Mouse (Mus musculus): ENCODE results near the gene Sorbs1. TPM values are rescaled to one million over a fixed set of nuclear protein-coding genes. Genes with fewer than 3 reads are reported as not detected.
A peak's percentile ranks its signal among the peaks of the same experiment; 100 is the strongest.

Gene Sorbs1
- polyA plus RNA-seq, 1 experiment from 2014 or later = 90.6 TPM

GRCm38 (mm10) chr19:40255561-40255960, 258.0 kb downstream of the Sorbs1 start:
- Histone ChIP-seq H3K27me3 (ENCODE audit: control insufficient read depth, insufficient read depth, low read length) (no peaks in the 10 kb centered on the region), H3K4me1 (ENCODE audit: control insufficient read depth, insufficient read depth, low read length) (peaks cover 43% of the 10 kb centered on the region)
- 70% methylated on average over 1 of the region's 1 CpGs for WGBS (ENCODE audit: insufficient replicate concordance)

DNA sequence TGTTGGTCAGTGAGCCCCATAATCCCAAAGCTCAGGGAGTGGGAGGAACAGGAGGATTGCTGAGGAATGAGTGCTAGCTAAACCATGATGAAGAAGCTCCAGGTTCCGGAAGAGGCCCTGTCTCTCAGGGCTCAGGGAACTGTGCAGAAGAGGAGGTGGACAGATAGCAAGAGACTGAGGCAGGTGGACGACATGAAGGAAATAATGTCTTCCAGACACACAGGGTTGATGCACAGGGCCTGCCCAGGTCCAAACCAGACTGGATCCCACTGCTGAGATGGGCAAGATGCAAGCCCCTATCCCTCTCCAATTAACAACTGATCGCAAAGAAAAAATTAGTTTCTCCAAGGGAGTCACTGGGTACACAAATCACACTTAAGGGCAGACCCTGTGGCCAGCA, 258.8 kb downstream of the Sorbs1 start:
- Histone ChIP-seq H3K36me3 (ENCODE audit: control insufficient read depth, insufficient read depth, low read length) (no peaks in the 10 kb centered on the region), H3K4me3 (ENCODE audit: low read depth, low read length) (no peak overlapping the region), H3K9me3 (replicated peaks; ENCODE audit: control insufficient read depth, low read length) (no peaks in the 10 kb centered on the region; the same call in 1 of the 2 replicates), H3K9ac (ENCODE audit: low read depth, low read length) (no peak overlapping the region), H3K4me2 (no peak overlapping the region), H3K4me1 (ENCODE audit: control insufficient read depth, insufficient read depth, low read length) (peaks cover 44% of the 10 kb centered on the region), H3K27me3 (ENCODE audit: control insufficient read depth, insufficient read depth, low read length) (no peaks in the 10 kb centered on the region), H3K27ac (ENCODE audit: low read depth, low read length) (0 out of 2 replicates have a peak overlapping the region, but pooled peaks have one; percentile 70)
- 79% methylated on average over 3 of the region's 3 CpGs for WGBS (ENCODE audit: insufficient replicate concordance)
- no peak for ATAC-seq (replicated peaks; ENCODE audit: insufficient number of reproducible peaks, low FRiP score, low TSS enrichment)

More at GRCm38 (mm10) chr19:40255561-40255960, 258.0 kb downstream of the Sorbs1 start:
- H3K4me3 ChIP-seq (ENCODE audit: low read depth, low read length) = no peak overlapping the region
- no peak overlapping the region for H3K9ac ChIP-seq (ENCODE audit: low read depth, low read length)
- H3K4me2 ChIP-seq = no peak overlapping the region
- H3K36me3 ChIP-seq (ENCODE audit: control insufficient read depth, insufficient read depth, low read length) = no peaks in the 10 kb centered on the region
- H3K27ac ChIP-seq (ENCODE audit: low read depth, low read length) = no peak overlapping the region
- H3K9me3 ChIP-seq (replicated peaks; ENCODE audit: control insufficient read depth, low read length) = no peaks in the 10 kb centered on the region; the same call in 1 of the 2 replicates
- no peak for ATAC-seq (replicated peaks; ENCODE audit: insufficient number of reproducible peaks, low FRiP score, low TSS enrichment)

DNA sequence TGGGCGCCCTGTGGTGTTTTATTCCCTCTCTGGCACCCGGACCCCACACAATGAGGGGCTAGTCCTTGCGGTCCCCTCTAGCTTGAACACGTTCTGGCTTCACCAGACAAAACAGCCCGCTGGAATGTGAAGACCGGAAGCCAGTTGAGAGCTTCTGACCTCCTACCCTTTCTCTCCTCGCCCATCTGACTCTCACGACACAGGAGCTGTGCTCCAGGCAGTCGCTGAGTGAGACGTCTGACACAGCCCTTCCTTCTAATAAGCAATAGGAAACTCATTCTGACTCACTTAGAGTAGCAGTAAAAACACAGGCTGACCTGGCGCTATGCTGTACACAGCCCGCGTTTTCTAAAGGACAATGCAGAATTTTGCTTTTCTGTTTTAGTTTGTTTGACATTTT, 259.8 kb downstream of the Sorbs1 start:
- no peak overlapping the region for H3K4me3 ChIP-seq (ENCODE audit: low read depth, low read length)
- WGBS (ENCODE audit: insufficient replicate concordance) = 33% methylated on average over 13 of the region's 13 CpGs
- H3K4me1 ChIP-seq (ENCODE audit: control insufficient read depth, insufficient read depth, low read length) = peaks cover 48% of the 10 kb centered on the region
- peak overlapping the region; percentile 27 for H3K4me2 ChIP-seq
- no peak for ATAC-seq (replicated peaks; ENCODE audit: insufficient number of reproducible peaks, low FRiP score, low TSS enrichment)
- H3K9ac ChIP-seq (ENCODE audit: low read depth, low read length) = peak overlapping the region; percentile 31; the same call in 1 of the 2 replicates
- no peaks in the 10 kb centered on the region; the same call in 1 of the 2 replicates for H3K9me3 ChIP-seq (replicated peaks; ENCODE audit: control insufficient read depth, low read length)
- H3K27ac ChIP-seq (ENCODE audit: low read depth, low read length) = peak overlapping the region; percentile 70
- no peaks in the 10 kb centered on the region for H3K36me3 ChIP-seq (ENCODE audit: control insufficient read depth, insufficient read depth, low read length)
- no peaks in the 10 kb centered on the region for H3K27me3 ChIP-seq (ENCODE audit: control insufficient read depth, insufficient read depth, low read length)

GRCm38 (mm10) chr19:40251115-40251514, 262.5 kb downstream of the Sorbs1 start:
- Histone ChIP-seq H3K36me3 (ENCODE audit: control insufficient read depth, insufficient read depth, low read length) (no peaks in the 10 kb centered on the region), H3K4me1 (ENCODE audit: control insufficient read depth, insufficient read depth, low read length) (peaks cover 38% of the 10 kb centered on the region)

DNA sequence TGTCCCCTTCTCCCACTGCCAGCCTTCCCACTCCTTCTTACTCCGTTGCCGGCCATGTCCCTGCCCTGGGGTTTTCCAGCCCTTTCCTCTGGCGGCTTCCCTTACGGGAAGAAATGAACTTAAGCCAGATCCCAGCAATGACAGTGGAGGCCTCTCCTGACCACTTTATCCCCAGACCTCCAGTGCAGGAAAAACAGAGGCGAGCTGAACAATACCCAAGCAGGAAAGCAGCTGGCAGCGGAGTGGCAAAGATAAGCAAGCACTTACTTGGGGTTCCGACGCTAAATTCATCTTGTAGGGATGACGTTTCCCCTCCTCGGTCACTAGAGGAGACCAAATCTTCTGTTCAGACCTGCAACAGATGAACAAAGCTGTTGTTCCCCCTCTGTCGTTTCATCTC, 264.2 kb downstream of the Sorbs1 start:
- ATAC-seq (replicated peaks; ENCODE audit: insufficient number of reproducible peaks, low FRiP score, low TSS enrichment) = no peak
- peak overlapping the region; percentile 82 for H3K27ac ChIP-seq (ENCODE audit: low read depth, low read length)
- peaks cover 31% of the 10 kb centered on the region for H3K4me1 ChIP-seq (ENCODE audit: control insufficient read depth, insufficient read depth, low read length)

More at GRCm38 (mm10) chr19:40251115-40251514, 262.5 kb downstream of the Sorbs1 start:
- H3K9ac ChIP-seq (ENCODE audit: low read depth, low read length) = no peak overlapping the region
- H3K4me2 ChIP-seq = no peak overlapping the region
- no peak overlapping the region for H3K4me3 ChIP-seq (ENCODE audit: low read depth, low read length)
- H3K27ac ChIP-seq (ENCODE audit: low read depth, low read length) = no peak overlapping the region
- no peaks in the 10 kb centered on the region for H3K9me3 ChIP-seq (replicated peaks; ENCODE audit: control insufficient read depth, low read length)
- no peak for ATAC-seq (replicated peaks; ENCODE audit: insufficient number of reproducible peaks, low FRiP score, low TSS enrichment)
- no peaks in the 10 kb centered on the region for H3K27me3 ChIP-seq (ENCODE audit: control insufficient read depth, insufficient read depth, low read length)
- WGBS (ENCODE audit: insufficient replicate concordance) = 82% methylated on average over 4 of the region's 4 CpGs

DNA sequence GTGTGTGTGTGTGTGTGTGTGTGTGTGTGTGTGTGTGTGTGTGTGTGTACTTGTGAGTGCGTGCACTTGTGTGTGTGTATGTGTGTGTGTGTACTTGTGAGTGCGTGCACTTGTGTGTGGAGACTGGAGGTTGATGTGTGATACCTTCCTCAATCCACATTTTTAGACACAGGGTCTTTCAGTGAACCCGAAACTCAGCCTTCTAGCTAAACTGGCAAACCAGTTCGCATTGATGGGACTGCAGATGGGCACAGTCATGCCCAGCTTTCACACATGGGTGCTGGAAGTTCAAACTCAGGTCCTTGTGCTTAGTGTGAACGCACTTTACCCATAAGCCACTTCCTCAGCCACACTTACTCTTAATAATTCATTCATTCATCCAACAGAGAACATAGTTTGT, 265.1 kb downstream of the Sorbs1 start:
- H3K36me3 ChIP-seq (ENCODE audit: control insufficient read depth, insufficient read depth, low read length) = no peaks in the 10 kb centered on the region
- H3K4me3 ChIP-seq (ENCODE audit: low read depth, low read length) = no peak overlapping the region
- no peaks in the 10 kb centered on the region for H3K9me3 ChIP-seq (replicated peaks; ENCODE audit: control insufficient read depth, low read length)
- no peaks in the 10 kb centered on the region for H3K27me3 ChIP-seq (ENCODE audit: control insufficient read depth, insufficient read depth, low read length)
- no peak overlapping the region for H3K9ac ChIP-seq (ENCODE audit: low read depth, low read length)
- H3K27ac ChIP-seq (ENCODE audit: low read depth, low read length) = no peak overlapping the region; the same call in 1 of the 2 replicates
- 88% methylated on average over 5 of the region's 5 CpGs for WGBS (ENCODE audit: insufficient replicate concordance)
- peaks cover 28% of the 10 kb centered on the region for H3K4me1 ChIP-seq (ENCODE audit: control insufficient read depth, insufficient read depth, low read length)
- ATAC-seq (replicated peaks; ENCODE audit: insufficient number of reproducible peaks, low FRiP score, low TSS enrichment) = no peak
- no peak overlapping the region for H3K4me2 ChIP-seq

More for the DNA sequence above, 264.2 kb downstream of the Sorbs1 start:
- Histone ChIP-seq H3K4me3 (ENCODE audit: low read depth, low read length) (no peak overlapping the region), H3K9ac (ENCODE audit: low read depth, low read length) (0 out of 2 replicates have a peak overlapping the region, but pooled peaks have one; percentile 31), H3K9me3 (replicated peaks; ENCODE audit: control insufficient read depth, low read length) (no peaks in the 10 kb centered on the region), H3K27me3 (ENCODE audit: control insufficient read depth, insufficient read depth, low read length) (no peaks in the 10 kb centered on the region), H3K4me2 (peak overlapping the region; percentile 22; the same call in 1 of the 2 replicates), H3K36me3 (ENCODE audit: control insufficient read depth, insufficient read depth, low read length) (no peaks in the 10 kb centered on the region)
- 29% methylated on average over 11 of the region's 11 CpGs for WGBS (ENCODE audit: insufficient replicate concordance)

- H3K4me1 ChIP-seq (ENCODE audit: control insufficient read depth, insufficient read depth, low read length) = peaks cover 25% of the 10 kb centered on the region
- peak overlapping the region; percentile 73; the same call in 1 of the 2 replicates for H3K27ac ChIP-seq (ENCODE audit: low read depth, low read length)
- H3K9me3 ChIP-seq (replicated peaks; ENCODE audit: control insufficient read depth, low read length) = no peaks in the 10 kb centered on the region
- no peaks in the 10 kb centered on the region for H3K27me3 ChIP-seq (ENCODE audit: control insufficient read depth, insufficient read depth, low read length)
- H3K4me3 ChIP-seq (ENCODE audit: low read depth, low read length) = no peak overlapping the region
- H3K4me2 ChIP-seq = no peak overlapping the region
- WGBS (ENCODE audit: insufficient replicate concordance) = 40% methylated on average over 5 of the region's 5 CpGs
- no peak for ATAC-seq (replicated peaks; ENCODE audit: insufficient number of reproducible peaks, low FRiP score, low TSS enrichment)
- no peak overlapping the region for H3K9ac ChIP-seq (ENCODE audit: low read depth, low read length)
- H3K36me3 ChIP-seq (ENCODE audit: control insufficient read depth, insufficient read depth, low read length) = peaks cover 5% of the 10 kb centered on the region
Observed at GRCm38 (mm10) chr19:40247268-40247666, 266.3 kb downstream of the Sorbs1 start.

- H3K9me3 ChIP-seq (replicated peaks; ENCODE audit: control insufficient read depth, low read length) = no peaks in the 10 kb centered on the region
- peaks cover 6% of the 10 kb centered on the region for H3K36me3 ChIP-seq (ENCODE audit: control insufficient read depth, insufficient read depth, low read length)
- H3K4me3 ChIP-seq (ENCODE audit: low read depth, low read length) = no peak overlapping the region
- WGBS (ENCODE audit: insufficient replicate concordance) = 74% methylated on average over 7 of the region's 7 CpGs
- ATAC-seq (replicated peaks; ENCODE audit: insufficient number of reproducible peaks, low FRiP score, low TSS enrichment) = no peak; the same call in 1 of the 2 replicates
- H3K27ac ChIP-seq (ENCODE audit: low read depth, low read length) = peak overlapping the region; percentile 73
- H3K4me1 ChIP-seq (ENCODE audit: control insufficient read depth, insufficient read depth, low read length) = peaks cover 28% of the 10 kb centered on the region
- H3K9ac ChIP-seq (ENCODE audit: low read depth, low read length) = no peak overlapping the region
- H3K27me3 ChIP-seq (ENCODE audit: control insufficient read depth, insufficient read depth, low read length) = no peaks in the 10 kb centered on the region
- H3K4me2 ChIP-seq = no peak overlapping the region
Observed at GRCm38 (mm10) chr19:40246646-40247267, 266.8 kb downstream of the Sorbs1 start.

Data from heart, embryonic 11.5 days (tissue).